ENCODE assay signal across 15 mouse cellular contexts in genomic region chr19:34291956-34292355, GRCm38 (mm10). TPM values are rescaled to one million over a fixed set of nuclear protein-coding genes. Genes with fewer than 3 reads are reported as not detected.
DNase-seq lines count a peak whose midpoint lies in the region; ATAC-seq and TF ChIP-seq lines count a peak whose summit lies in the region.
"Had no signal": no experiment of that assay in that cellular context is flagged by ENCODE, and none has a peak within 500 bp of the region (broad histone marks: within the 10 kb centered on the region; RNA-seq: fewer than 3 reads in every experiment).

No protein-coding gene starts in this region.

- peak overlapping the region; percentile 86; the same call in 1 of the 2 replicates for H3K27ac ChIP-seq in kidney, adult 2 months (ENCODE audit: insufficient read depth, low read depth, low read length)
- H3K27ac ChIP-seq: embryonic facial prominence, embryonic 15.5 days had no signal

- WGBS in kidney, adult 2 months, result 75% methylated on average over 5 of the region's 5 CpGs

- no peaks in the 10 kb centered on the region for H3K36me3 ChIP-seq in kidney, adult 2 months (ENCODE audit: control insufficient read depth, insufficient read depth, low read length)
- H3K36me3 ChIP-seq in megakaryocyte, embryonic 14.5 days (replicated peaks; ENCODE audit: low read length), result no peaks in the 10 kb centered on the region
- H3K36me3 ChIP-seq: embryonic facial prominence, embryonic 15.5 days had no signal

- TF ChIP-seq CTCF in kidney, adult 2 months (conservative IDR thresholded peaks at IDR 0.05; ENCODE audit: insufficient read depth, insufficient read length, low read depth, low read length), result no peak

- peak; percentile 20 for DNase-seq in CD4-positive, CD25-positive, alpha-beta regulatory T cell, adult 2 months (ENCODE audit: low read depth, low spot score)
- DNase-seq in kidney, adult 2 months, result no peak
- no peak for DNase-seq in kidney, postnatal 14 days
- no peak for DNase-seq in left cerebral cortex, postnatal 25 days (ENCODE audit: low spot score in 2 of 2)
- no peak for DNase-seq in layer of hippocampus, adult 18-20 months (ENCODE audit: low spot score in 2 of 2)
- DNase-seq: cerebellum, adult 2 months; cerebellum, postnatal 36 days; lung, adult 18-20 months; right cerebral cortex, postnatal 25 days had no signal

- no peaks in the 10 kb centered on the region; the same call in 1 of the 2 replicates for H3K27me3 ChIP-seq in kidney, adult 2 months (replicated peaks; ENCODE audit: control insufficient read depth, insufficient read depth, low read length)
- no peaks in the 10 kb centered on the region for H3K27me3 ChIP-seq in megakaryocyte, embryonic 14.5 days (replicated peaks)
- H3K27me3 ChIP-seq: embryonic facial prominence, embryonic 15.5 days had no signal

- no peaks in the 10 kb centered on the region for H3K9me3 ChIP-seq in megakaryocyte, embryonic 14.5 days
- H3K9me3 ChIP-seq: embryonic facial prominence, embryonic 15.5 days had no signal

- TF ChIP-seq POLR2A in kidney, adult 2 months (IDR thresholded peaks at IDR 0.05; ENCODE audit: low read depth, low read length), result no peak

- intact Hi-C loops in left cerebral cortex, postnatal 25 days (cut with DNase I), result no loop called here

- H3K4me3 ChIP-seq in kidney, adult 2 months (ENCODE audit: insufficient read depth, low read depth, low read length), result peak overlapping the region; percentile 54
- peak overlapping the region; percentile 78 for H3K4me3 ChIP-seq in megakaryocyte, embryonic 14.5 days (replicated peaks)

- ATAC-seq in CD4-positive, CD25-positive, alpha-beta regulatory T cell, adult 4 months, result no peak
- ATAC-seq in megakaryocyte, adult 5-6 weeks (ENCODE audit: poor library complexity, severe bottlenecking), result no peak
- ATAC-seq: forebrain, embryonic 16.5 days; midbrain, embryonic 16.5 days had no signal

- H3K4me1 ChIP-seq in kidney, adult 2 months (ENCODE audit: control insufficient read depth, insufficient read depth, low read length), result peaks cover 12% of the 10 kb centered on the region; the same call in 1 of the 2 replicates
- peaks cover 59% of the 10 kb centered on the region for H3K4me1 ChIP-seq in megakaryocyte, embryonic 14.5 days

RNA-seq across cellular contexts. Expression of gene Fas, which starts 1.5 kb away (rescaled TPM):
- 100 to 1,000 TPM; 132 to 152 TPM for polyA plus RNA-seq in CD4-positive, CD25-positive, alpha-beta regulatory T cell, adult 4 months (2017; shearing (Covaris generic))
- 3.7 and 4.6 TPM in 2 replicates for polyA plus RNA-seq in kidney, adult 2 months (2012; rRNA removed)
- 0.47 TPM in 1 of 2 replicates, not detected in the other for polyA plus RNA-seq in megakaryocyte, embryonic 14.5 days (2012; ENCODE audit: insufficient read depth, low replicate concordance)
- total RNA-seq in megakaryocyte, adult 5-6 weeks (2015), result 20.5 and 37.5 TPM in 2 replicates
- 25.1 and 29.8 TPM in 2 replicates for total RNA-seq in megakaryocyte, adult 5-6 weeks (2017)
- 1 to 10 TPM; 1.3 to 1.4 TPM for total RNA-seq in left cerebral cortex, postnatal 25 days (2021)
- total RNA-seq in layer of hippocampus, adult 18-20 months (2021), result 1 to 10 TPM; 1.4 to 3.1 TPM

RNA-seq across cellular contexts. Expression of gene Acta2, which starts 36.6 kb away (rescaled TPM):
- under 1 TPM; 0.39 to 0.47 TPM for polyA plus RNA-seq in CD4-positive, CD25-positive, alpha-beta regulatory T cell, adult 4 months (2017; shearing (Covaris generic))
- polyA plus RNA-seq in kidney, adult 2 months (2012; rRNA removed), result 88.2 and 172 TPM in 2 replicates
- polyA plus RNA-seq in megakaryocyte, embryonic 14.5 days (2012; ENCODE audit: insufficient read depth, low replicate concordance), result not detected in 2 replicates
- 5.4 and 6.4 TPM in 2 replicates for total RNA-seq in megakaryocyte, adult 5-6 weeks (2015)
- 3.7 and 4.7 TPM in 2 replicates for total RNA-seq in megakaryocyte, adult 5-6 weeks (2017)
- total RNA-seq in left cerebral cortex, postnatal 25 days (2021), result 10 to 100 TPM; 14.2 to 15.5 TPM
- 1 to 10 TPM; 7.0 to 9.8 TPM for total RNA-seq in layer of hippocampus, adult 18-20 months (2021)

Comparison
In these comparisons a context has a peak if more than half of its experiments do, and no peak if none do; other contexts are left out.
1. RNA of gene Fas, which starts 1.5 kb away (total RNA-seq): 20.5 to 37.5 TPM in megakaryocyte, adult 5-6 weeks; 1.4 to 3.1 TPM in layer of hippocampus, adult 18-20 months and 1.3 to 1.4 TPM in left cerebral cortex, postnatal 25 days; every median in the first group is over 4 times any median in the second.